Mouse (Mus musculus) thymus, adult 2 months (tissue): ENCODE measurements at regions not wholly inside any gene's neighbourhood (a gene's known extent, or its start where the extent isn't known, plus 50 kb on each side); places are given as distances from the start of the nearest gene placed in this dataset.

Source experiments
- CTCF ChIP-seq: fragments of 200-500 bp; IDR thresholded peaks from 2 replicates; pipeline ENCODE4 v1.5.1; 2012; ENCODE audit warnings: mild to moderate bottlenecking, control low read depth, low read length, moderate library complexity, borderline replicate concordance; ENCODE audit not compliant: control insufficient read depth, poor library complexity, insufficient read depth; ENCODE audit errors: extremely low read depth
- POLR2A ChIP-seq: fragments of 200-500 bp; IDR thresholded peaks from 2 replicates; pipeline ENCODE4 v1.6.1; 2012; ENCODE audit warnings: mild to moderate bottlenecking, low read length, control low read depth, moderate library complexity; ENCODE audit not compliant: control insufficient read depth, poor library complexity, insufficient read depth; ENCODE audit errors: extremely low read depth

DNA sequence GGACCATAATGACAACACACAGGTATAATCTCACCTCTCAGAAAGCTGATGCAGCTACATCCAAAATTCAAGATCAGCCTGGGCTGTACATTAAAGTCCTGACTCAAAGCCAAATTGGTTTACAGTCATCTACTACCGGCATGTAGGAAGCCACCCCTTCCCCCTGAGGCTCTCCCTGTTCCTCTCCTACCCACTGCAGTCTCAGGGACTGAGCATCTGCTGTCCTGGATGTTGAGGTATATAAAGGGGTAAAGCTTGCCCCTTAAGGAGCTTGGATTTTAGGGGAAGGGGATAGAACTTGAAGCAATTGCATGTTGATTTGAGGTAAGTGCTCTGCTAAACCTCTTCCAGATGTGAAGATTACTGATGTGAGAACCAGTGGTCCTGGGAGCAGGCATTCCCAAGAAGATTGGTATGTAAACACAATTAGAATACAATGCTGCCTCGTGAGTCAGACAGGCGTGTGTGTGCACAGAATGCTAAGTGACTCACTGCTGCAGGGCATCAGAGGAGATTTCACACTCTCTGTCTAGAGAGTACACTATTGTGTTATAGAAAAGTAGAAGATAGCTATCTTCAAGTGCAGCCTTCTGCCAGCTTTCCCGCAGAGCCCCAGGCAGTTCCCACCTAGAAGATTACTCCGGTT lies 111.7 kb upstream of the Cachd1 start:
- TF ChIP-seq CTCF (no peak), POLR2A (no peak)
